In the genomic region with DNA sequence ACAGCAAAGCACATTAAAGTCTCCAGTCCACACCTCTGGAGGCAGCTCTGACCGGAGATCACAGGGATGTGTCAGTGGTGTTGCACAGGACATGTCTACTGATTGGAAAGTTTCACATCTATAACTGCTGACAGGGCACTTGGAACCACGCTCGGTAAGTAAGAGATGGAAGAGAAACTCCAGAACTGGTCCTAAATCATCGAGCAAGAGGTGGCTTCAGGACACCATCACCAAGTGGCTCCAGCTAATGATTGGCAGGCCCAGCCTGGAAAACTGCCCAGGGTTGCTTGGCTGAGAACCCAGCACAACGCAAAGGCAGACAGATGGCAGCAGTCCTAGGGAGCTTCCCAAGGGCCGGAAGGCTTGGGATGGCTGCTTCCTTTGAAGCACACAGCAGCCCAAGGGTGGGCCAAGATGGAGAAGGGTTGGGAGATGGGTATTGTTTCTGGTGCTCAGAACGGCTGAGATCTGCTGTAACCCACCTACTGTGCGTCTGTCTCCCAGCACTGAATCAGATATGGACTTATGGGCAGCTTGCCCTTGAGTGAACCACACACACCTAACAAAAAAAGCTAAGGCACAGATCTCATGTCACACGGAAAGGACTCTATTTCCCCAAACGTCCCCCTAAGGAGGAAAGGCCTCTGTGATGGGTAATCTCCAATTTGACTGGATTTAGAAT, we compare ENCODE assay signal across 9 mouse cellular contexts.
DNase-seq lines count a peak whose midpoint lies in the region; ATAC-seq and TF ChIP-seq lines count a peak whose summit lies in the region.
"Had no signal": no experiment of that assay in that cellular context is flagged by ENCODE, and none has a peak within 500 bp of the region (broad histone marks: within the 10 kb centered on the region; RNA-seq: fewer than 3 reads in every experiment).

No protein-coding gene starts in this region.

- TF ChIP-seq EP300 in heart, adult 2 months (IDR thresholded peaks at IDR 0.05; ENCODE audit: insufficient read depth, low read depth, low read length) = peak; percentile 72

- H3K79me2 ChIP-seq in heart, adult 2 months (replicated peaks; ENCODE audit: control insufficient read depth, insufficient read depth, low read length) = no peaks in the 10 kb centered on the region

- peak; percentile 95 for DNase-seq in cerebellum, adult 9-11 months
- DNase-seq in heart, adult 2 months = peak; percentile 90 to 91
- DNase-seq in layer of hippocampus, adult 2 months (ENCODE audit: low spot score in 2 of 2) = peak; percentile 83 to 87
- DNase-seq in lung, postnatal 14 days = peak; percentile 93
- DNase-seq in thymus, postnatal 10 days (ENCODE audit: low spot score in 2 of 2) = no peak
- DNase-seq in thymus, postnatal 0 days (ENCODE audit: low spot score) = no peak

- H3K9me3 ChIP-seq in intestine, postnatal 0 days (ENCODE audit: control insufficient read depth) = no peaks in the 10 kb centered on the region
- no peaks in the 10 kb centered on the region for H3K9me3 ChIP-seq in intestine, embryonic 15.5 days
- H3K9me3 ChIP-seq: embryonic facial prominence, embryonic 12.5 days had no signal

- 72% methylated on average over 10 of the region's 10 CpGs for WGBS in intestine, postnatal 0 days
- WGBS in intestine, embryonic 15.5 days = 71% methylated on average over 10 of the region's 10 CpGs
- WGBS in heart, adult 2 months = 11% methylated on average over 10 of the region's 10 CpGs

- H3K9ac ChIP-seq in intestine, postnatal 0 days (ENCODE audit: low read depth, low read length) = no peak overlapping the region
- no peak overlapping the region for H3K9ac ChIP-seq in intestine, embryonic 15.5 days
- no peak overlapping the region for H3K9ac ChIP-seq in heart, adult 2 months (ENCODE audit: low read depth, low read length)
- H3K9ac ChIP-seq: embryonic facial prominence, embryonic 12.5 days had no signal

- no peaks in the 10 kb centered on the region for H3K36me3 ChIP-seq in intestine, postnatal 0 days (ENCODE audit: control insufficient read depth, insufficient read depth)
- no peaks in the 10 kb centered on the region for H3K36me3 ChIP-seq in intestine, embryonic 15.5 days
- H3K36me3 ChIP-seq in heart, adult 2 months (ENCODE audit: control insufficient read depth, insufficient read depth, low read length) = peaks cover 53% of the 10 kb centered on the region
- H3K36me3 ChIP-seq: embryonic facial prominence, embryonic 12.5 days had no signal

- no peak overlapping the region for H3K27ac ChIP-seq in intestine, postnatal 0 days (ENCODE audit: low read depth, low read length)
- no peak overlapping the region for H3K27ac ChIP-seq in intestine, embryonic 15.5 days
- H3K27ac ChIP-seq in heart, adult 2 months = peak overlapping the region; percentile 63
- H3K27ac ChIP-seq in layer of hippocampus, adult 2 months = no peak overlapping the region; the same call in 1 of the 2 replicates
- H3K27ac ChIP-seq: embryonic facial prominence, embryonic 12.5 days had no signal

- no peak overlapping the region for H3K4me2 ChIP-seq in intestine, postnatal 0 days (replicated peaks; ENCODE audit: low read depth)
- no peak overlapping the region for H3K4me2 ChIP-seq in intestine, embryonic 15.5 days (replicated peaks)
- H3K4me2 ChIP-seq: embryonic facial prominence, embryonic 12.5 days had no signal

- TF ChIP-seq POLR2A in heart, adult 2 months (IDR thresholded peaks at IDR 0.05; ENCODE audit: insufficient read depth, low read depth, low read length) = no peak

- intact Hi-C loops in heart, adult 2 months (cut with DNase I) = loop anchor here (2.0 kb wide), 1 partner anchor 29 kb away; no protein-coding TSS in a partner anchor

- peaks cover 5% of the 10 kb centered on the region for H3K4me1 ChIP-seq in intestine, postnatal 0 days (replicated peaks; ENCODE audit: control insufficient read depth, insufficient read depth, low read length)
- peaks cover 18% of the 10 kb centered on the region for H3K4me1 ChIP-seq in intestine, embryonic 15.5 days (replicated peaks)
- H3K4me1 ChIP-seq in heart, adult 2 months (ENCODE audit: control insufficient read depth, insufficient read depth, low read length) = peaks cover 56% of the 10 kb centered on the region

- TF ChIP-seq CTCF in intestine, postnatal 0 days (IDR thresholded peaks at IDR 0.05; ENCODE audit: low read depth) = peak; percentile 41
- TF ChIP-seq CTCF in heart, adult 2 months (IDR thresholded peaks at IDR 0.05) = peak; percentile 57
- TF ChIP-seq CTCF in layer of hippocampus, adult 2 months (conservative IDR thresholded peaks at IDR 0.05) = peak; percentile 26

- no peak for ATAC-seq in intestine, postnatal 0 days
- ATAC-seq in intestine, embryonic 15.5 days = no peak

- H3K4me3 ChIP-seq in intestine, postnatal 0 days (ENCODE audit: low read depth, low read length) = no peak overlapping the region
- H3K4me3 ChIP-seq in intestine, embryonic 15.5 days (replicated peaks) = no peak overlapping the region
- no peak overlapping the region for H3K4me3 ChIP-seq in heart, adult 2 months
- no peak overlapping the region for H3K4me3 ChIP-seq in layer of hippocampus, adult 2 months
- H3K4me3 ChIP-seq: embryonic facial prominence, embryonic 12.5 days had no signal

- H3K27me3 ChIP-seq in intestine, postnatal 0 days (replicated peaks; ENCODE audit: control insufficient read depth, insufficient read depth, low read length) = no peaks in the 10 kb centered on the region
- H3K27me3 ChIP-seq in intestine, embryonic 15.5 days (replicated peaks) = no peaks in the 10 kb centered on the region
- H3K27me3 ChIP-seq in heart, adult 2 months (ENCODE audit: control insufficient read depth, insufficient read depth, low read length) = no peaks in the 10 kb centered on the region
- H3K27me3 ChIP-seq: embryonic facial prominence, embryonic 12.5 days had no signal

Comparison
In these comparisons a context has a peak if more than half of its experiments do, and no peak if none do; other contexts are left out.
1. DNase-seq: peak in cerebellum, adult 9-11 months (single experiment), heart, adult 2 months (2 of 2), layer of hippocampus, adult 2 months (2 of 2) and lung, postnatal 14 days (single experiment); none in thymus, postnatal 10 days (0 of 2) and thymus, postnatal 0 days (single experiment).
2. Peak in every context shown above with its lines, with median percentiles within 50 percentile points of each other: CTCF ChIP-seq.